Mouse (Mus musculus): ENCODE measurements at regions not wholly inside any gene's neighbourhood (a gene's known extent, or its start where the extent isn't known, plus 50 kb on each side); places are given as distances from the start of the nearest gene placed in this dataset.

DNA sequence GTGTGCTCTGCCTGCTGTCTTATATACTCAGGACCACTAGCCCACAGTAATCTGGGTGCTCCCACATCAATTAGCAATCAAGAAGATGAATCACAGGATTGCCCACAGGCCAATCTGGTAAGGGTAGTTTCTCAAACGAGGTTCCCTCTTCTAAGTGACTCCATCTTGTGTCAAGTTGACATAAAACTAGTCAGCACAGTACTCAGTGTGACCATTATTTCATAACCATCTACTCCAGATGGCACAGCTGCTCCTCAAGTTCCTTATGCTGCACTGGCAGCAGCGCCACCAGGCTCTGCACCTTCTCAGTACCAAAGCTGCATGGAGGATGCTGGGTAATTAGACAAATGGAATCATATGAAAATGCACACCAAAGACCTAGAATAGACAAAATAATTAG, 175.6 kb upstream of the B3galt2 start:
- ATAC-seq (ENCODE audit: low TSS enrichment), result no peak

GRCm38 (mm10) chr1:143466092-143466491, 174.4 kb upstream of the B3galt2 start:
- no peak for ATAC-seq (ENCODE audit: low TSS enrichment)

DNA sequence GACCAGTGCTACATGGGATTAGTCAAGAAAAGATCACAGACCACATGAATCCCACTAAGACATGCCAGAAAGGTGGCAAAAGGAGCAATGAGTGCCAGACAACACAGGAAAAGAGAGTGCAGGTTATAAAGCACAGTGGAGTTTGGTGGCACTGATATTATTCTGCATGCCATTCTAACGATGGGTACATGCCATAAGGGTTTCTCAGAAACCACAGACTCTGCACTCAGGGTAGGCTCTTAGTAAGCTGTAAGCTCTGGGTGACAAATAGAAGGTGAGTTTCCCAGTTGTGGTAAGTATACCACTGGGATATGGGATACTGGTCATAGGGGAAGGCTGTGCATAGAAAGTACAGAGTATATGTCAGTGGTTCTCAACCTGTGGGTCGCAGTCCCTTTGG, 165.1 kb upstream of the B3galt2 start:
- no peak for ATAC-seq (ENCODE audit: low TSS enrichment)

DNA sequence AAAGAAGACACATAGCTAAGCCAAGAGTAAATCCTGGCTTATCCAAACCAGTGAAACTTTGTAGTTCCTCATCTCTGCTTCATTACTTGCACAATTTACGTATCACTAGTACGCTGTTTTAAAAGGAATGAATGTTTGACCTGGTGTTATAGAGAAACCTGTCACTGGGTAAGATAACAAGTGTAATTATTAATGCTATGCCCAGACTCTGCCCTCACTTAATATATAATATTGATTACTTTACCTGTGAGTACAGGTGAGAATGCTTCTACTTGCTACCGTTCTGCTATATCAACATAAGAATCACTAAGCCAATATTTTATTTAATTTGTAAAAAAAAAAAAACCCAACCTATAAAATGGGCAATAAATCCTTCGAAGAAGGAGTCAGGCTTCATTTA, 157.1 kb upstream of the B3galt2 start:
- ATAC-seq (ENCODE audit: low TSS enrichment), result no peak

DNA sequence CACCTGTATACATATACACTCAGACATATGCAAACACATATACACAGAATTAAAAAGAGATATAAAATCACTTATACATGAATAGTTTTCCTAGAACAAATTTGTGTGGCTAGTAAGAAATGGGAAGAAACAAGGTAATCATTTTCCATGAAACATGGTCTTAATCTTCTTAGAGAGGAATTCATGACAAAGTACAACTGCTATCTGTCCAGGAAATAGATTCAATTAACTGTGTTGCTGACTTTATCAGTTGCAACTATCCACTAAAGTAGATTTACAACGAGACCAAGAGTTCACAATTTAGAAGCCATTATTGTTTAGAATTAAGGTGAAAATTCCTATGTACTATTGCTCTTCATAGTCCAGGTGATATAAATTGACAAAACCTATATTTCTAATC, 155.5 kb upstream of the B3galt2 start:
- no peak for ATAC-seq (ENCODE audit: low TSS enrichment)

GRCm38 (mm10) chr1:143497092-143497491, 143.4 kb upstream of the B3galt2 start:
- ATAC-seq (ENCODE audit: low TSS enrichment), result no peak

GRCm38 (mm10) chr1:143503436-143504065, 136.9 kb upstream of the B3galt2 start:
- peak; percentile 98 for ATAC-seq (ENCODE audit: low TSS enrichment)

DNA sequence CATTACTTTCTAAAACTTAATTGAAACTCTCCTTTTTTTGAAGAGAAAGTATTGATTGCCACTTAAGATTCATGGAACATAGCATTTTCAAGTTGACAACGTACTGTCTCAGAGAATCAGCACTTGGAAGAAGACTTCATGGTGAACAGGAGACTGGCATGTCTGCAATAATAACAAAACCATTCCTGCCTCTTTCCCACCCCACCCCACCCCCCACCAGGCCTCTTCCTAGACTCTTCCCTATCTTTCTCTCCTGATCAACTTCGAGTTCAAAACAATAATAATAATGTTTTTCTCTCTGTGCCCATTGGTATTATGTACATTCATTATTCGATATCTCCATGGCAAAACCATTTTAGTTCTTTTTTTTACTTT, 136.4 kb upstream of the B3galt2 start:
- no peak for ATAC-seq (ENCODE audit: low TSS enrichment)

DNA sequence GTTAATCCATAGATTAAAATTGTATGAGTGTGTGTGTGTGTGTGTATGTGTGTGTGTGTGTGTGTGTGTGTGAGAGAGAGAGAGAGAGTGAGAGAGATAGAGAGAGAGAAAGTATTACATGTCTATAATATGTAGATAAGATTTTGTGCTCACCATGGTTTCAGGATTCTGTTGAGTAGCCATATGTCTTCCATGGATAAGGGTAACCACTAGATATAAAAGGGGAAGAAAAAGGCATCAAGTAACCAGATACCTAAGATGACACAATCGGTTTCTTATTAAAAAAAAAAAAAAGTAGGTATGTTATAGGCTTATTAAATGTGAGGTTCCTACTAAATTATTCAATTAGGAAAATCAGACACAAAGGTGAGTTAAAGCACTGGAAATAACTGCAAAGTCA, 135.1 kb upstream of the B3galt2 start:
- ATAC-seq (ENCODE audit: low TSS enrichment), result no peak

- ATAC-seq (ENCODE audit: low TSS enrichment), result peak; percentile 90
Observed at GRCm38 (mm10) chr1:143523831-143524521, 116.5 kb upstream of the B3galt2 start.

DNA sequence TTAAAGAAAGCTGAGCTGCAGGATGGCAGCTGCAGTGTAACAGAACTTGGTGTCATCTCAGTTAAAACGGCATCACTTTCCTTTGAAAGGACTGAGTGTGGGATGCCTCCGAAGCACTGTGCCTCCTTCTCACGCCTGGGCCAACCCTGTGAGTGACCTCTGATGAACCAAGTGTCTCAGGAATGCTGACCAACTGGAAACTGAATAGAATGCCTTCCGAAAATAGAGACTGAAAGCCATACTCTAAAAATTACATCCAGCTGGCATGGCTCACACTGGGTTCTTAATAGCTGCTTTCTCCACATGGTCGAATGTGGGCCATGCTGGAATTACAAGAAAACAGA, 116.0 kb upstream of the B3galt2 start:
- peak; percentile 85 for ATAC-seq (ENCODE audit: low TSS enrichment)

GRCm38 (mm10) chr1:143540223-143540622, 100.2 kb upstream of the B3galt2 start:
- no peak for ATAC-seq (ENCODE audit: low TSS enrichment)

GRCm38 (mm10) chr1:143540701-143541100, 99.8 kb upstream of the B3galt2 start:
- no peak for ATAC-seq (ENCODE audit: low TSS enrichment)

Data from frontal cortex, adult (tissue).